Mouse (Mus musculus) stomach, postnatal 0 days (tissue): ENCODE measurements around the gene Meltf.

Source experiments
- CTCF ChIP-seq: IDR thresholded peaks from 2 replicates; pipeline ENCODE4 v1.5.1; 2016; ENCODE audit warnings: antibody characterized with exemption, low read depth, mild to moderate bottlenecking, moderate library complexity
- EP300 ChIP-seq: optimal IDR thresholded peaks from 2 replicates; pipeline ENCODE3; 2016; ENCODE audit warnings: antibody characterized with exemption

- TF ChIP-seq CTCF (no peak), EP300 (no peak)
Measured at GRCm38 (mm10) chr16:31830726-31831125, 47.9 kb upstream of the Meltf start.
